Mouse (Mus musculus): ENCODE measurements around the gene Lasp1. TPM values are rescaled to one million over a fixed set of nuclear protein-coding genes. Genes with fewer than 3 reads are reported as not detected.

The Lasp1 gene
- polyA plus RNA-seq (2015; fragmentation: Nextera tagmentation; extraction: Ambion mirVana), result 34.4 and 47.2 TPM in 2 replicates

DNA sequence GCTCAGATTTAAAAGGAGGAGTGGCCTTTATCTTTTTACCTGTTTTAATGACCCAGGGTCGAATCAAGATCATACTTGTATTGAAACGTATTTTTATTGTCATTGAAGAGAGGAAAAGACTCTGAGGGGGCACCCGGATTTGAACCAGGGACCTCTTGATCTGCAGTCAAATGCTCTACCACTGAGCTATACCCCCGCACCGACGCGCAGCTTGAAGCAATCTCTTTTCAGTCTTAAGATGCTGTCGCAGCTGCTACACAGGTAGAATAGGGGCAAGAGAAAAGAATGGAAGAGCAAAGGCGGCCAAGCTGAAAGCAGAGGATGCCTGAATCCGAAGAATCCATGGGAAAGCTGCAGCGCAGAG, at the start of gene Lasp1:
Lasp1 (plus strand) TSS at position 219 of the 364 bp plus-strand sequence.

DNA sequence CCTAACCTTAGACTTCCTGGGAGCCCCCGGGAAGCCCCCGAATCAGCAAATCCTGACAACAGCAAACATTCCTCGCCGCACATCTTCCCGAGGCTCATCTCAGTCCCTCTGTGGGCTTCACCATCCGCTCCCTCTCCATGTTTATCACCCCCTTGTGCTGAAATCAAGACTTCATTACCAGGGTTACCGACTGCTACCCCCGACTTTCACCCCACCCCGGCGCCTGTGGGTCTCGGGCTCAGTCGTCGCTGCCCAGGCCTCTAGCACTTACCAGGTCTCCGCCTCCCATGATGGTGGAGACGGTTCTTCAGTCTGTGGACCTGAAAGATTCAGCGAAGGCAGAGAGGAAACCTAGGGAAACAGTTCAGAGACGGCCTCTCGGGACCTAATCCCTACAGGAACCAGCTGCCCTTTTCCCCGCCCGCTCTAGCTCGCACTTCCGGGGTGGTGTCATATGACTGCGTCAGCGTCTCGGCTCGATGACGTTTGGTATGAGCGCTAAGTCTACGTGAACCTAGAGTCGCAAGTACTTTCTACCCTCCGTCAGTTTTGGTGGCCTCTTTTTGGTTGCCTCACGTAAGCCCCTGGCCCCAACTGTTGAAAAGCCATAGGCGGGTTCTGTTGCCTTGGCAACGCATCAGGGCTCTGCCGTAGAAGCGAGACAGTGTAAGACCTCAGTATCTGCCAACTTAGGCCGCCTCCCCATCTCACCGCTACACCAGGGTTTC, 32.5 kb upstream of the Lasp1 start, which contains the start of gene Cwc25:
Cwc25 (minus strand) TSS at position 403 of the 728 bp plus-strand sequence.

DNA sequence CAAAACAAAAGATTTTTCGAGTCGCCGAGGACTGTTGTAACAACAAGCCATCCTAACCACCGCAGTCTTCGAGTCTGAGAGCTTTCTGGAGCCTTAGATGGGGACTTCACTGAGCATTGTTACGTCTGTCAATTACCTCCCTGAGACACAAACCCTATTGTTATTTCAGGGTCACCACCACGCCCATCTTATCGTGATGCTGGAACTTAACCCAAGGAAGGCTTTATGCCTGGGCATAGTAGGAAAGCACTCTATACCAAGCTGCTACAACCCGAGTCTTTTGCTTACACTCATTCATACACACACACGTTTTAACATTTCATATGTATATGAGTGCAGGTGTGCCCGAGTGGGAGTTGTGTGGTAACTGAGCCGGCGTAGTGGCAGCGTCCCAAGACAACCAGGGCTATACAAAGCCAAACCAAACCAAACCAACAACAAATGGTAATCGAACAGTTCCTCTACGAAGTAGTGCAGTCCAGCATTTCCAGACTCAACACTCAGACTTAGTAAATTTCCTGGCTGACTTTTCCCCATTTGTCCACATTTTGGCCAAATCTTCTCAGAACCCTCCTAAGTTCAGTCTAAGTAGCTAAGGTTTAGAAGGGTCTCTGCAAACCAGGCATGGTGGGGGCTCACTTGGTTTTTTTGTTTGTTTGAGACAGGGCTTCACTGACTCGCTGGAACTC, 22.8 kb upstream of the Lasp1 start, which contains the start of gene 1700001P01Rik:
1700001P01Rik (minus strand) TSS at position 111 of the 689 bp plus-strand sequence.

DNA sequence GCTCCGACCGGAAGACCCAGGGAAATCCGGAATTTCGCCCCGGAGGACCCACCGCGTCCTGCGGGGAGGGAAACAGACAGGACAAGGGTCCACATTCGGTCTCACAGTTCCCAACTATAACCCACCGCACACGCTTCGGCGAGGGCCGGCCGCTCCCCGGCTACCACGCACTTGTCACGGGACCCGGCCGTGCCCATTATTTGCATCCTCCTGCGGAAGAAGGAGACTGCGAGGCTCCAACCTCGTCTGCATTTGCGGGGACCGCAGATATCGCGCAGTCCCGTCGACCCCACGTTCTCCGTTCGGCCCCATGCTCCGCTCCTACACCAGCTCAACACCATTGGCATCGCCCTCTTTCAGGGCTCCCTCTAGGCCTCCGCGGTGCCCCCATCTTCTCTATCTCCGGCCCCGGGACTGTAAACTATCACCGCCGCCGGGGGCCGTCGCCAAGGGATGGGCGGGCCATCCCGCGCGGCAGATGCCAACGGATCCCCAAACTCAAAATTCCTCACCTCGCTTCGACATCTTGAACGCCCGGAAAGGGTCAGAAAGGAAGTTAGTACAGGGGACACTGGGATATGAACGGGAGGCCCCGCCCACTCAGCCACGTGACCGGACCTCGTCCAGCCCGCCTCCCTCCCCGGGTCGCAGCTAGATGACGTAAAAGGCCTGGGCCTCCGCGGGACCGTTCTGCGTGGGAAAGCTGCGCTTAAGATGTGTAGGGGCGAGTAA, 16.8 kb upstream of the Lasp1 start, which contains the start of gene Rpl23:
Rpl23 (minus strand) TSS at position 606 of the 732 bp plus-strand sequence.

DNA sequence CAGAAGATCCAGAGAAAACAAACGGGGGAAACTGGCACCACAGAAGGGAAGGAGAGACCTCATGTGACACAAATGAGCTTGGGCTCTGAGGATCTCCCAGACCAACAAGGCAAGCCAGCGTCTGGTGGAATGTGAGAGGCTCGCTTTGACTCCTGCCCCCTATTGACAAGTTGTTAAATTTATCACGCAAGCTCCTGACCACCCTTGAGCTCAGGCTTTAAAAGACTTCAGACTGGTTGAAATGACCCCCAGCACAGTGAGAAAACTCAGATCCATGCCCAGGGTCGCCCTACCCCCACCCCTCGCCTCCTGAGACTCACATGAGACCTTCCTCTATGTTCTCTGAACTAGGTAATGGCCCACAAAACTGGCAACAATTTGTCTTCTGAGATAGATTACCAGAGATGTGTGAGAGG, 41.7 kb downstream of the Lasp1 start, which contains the start of gene B230217C12Rik:
B230217C12Rik (plus strand) TSS at position 242 of the 416 bp plus-strand sequence.

DNA sequence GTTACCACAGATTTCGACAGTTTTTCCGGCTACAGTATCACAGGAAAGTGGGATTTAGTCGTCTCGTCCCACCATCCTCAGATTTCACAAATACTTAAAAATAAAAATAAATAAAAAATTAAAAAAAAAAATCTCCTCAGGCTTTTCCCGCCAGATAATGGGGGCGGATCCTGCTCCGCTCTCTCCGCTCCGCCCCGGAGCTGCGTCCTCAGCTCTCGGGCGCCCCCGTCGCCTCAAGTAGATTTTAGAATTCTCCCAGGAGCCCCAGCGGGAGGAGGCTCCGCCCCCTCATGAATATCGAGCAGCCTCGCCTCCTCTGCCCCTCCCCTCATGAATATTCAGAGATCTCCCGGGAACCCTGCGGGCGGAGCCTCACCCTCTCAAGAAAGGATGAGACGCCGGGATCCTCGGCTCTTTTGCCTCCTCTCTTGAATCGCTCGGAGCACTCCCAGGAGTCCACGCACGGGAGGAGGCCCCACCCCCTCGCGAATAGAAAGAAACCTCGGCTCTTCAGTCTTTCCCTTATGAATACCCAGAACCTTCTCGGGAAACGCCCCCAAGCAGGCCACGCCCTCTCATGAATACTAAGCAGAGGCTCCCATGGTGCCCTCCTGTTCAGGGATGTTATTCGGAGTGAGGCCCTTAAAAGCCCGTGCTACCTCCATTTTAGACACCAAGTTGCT, 85.3 kb downstream of the Lasp1 start, which contains the start of gene Fbxo47:
Fbxo47 (minus strand) TSS at position 237 of the 683 bp plus-strand sequence.

Other genes starting within 250 kb of the Lasp1 start
- gene Srcin1, start 222.8 kb upstream of the Lasp1 start, polyA plus RNA-seq (2015; fragmentation: Nextera tagmentation; extraction: Ambion mirVana), result 0.05 and 0.06 TPM in 2 replicates
- gene Epop, start 169.3 kb upstream of the Lasp1 start, polyA plus RNA-seq (2015; fragmentation: Nextera tagmentation; extraction: Ambion mirVana), result 0.35 and 0.96 TPM in 2 replicates
- 0.85 and 1.2 TPM in 2 replicates for gene Mllt6, start 135.6 kb upstream of the Lasp1 start, polyA plus RNA-seq (2015; fragmentation: Nextera tagmentation; extraction: Ambion mirVana)
- 7.7 and 10.7 TPM in 2 replicates for gene Cisd3, start 113.2 kb upstream of the Lasp1 start, polyA plus RNA-seq (2015; fragmentation: Nextera tagmentation; extraction: Ambion mirVana)
- gene Pcgf2, start 98.5 kb upstream of the Lasp1 start, polyA plus RNA-seq (2015; fragmentation: Nextera tagmentation; extraction: Ambion mirVana), result 3.3 and 4.8 TPM in 2 replicates
- gene Psmb3, start 95.6 kb upstream of the Lasp1 start, polyA plus RNA-seq (2015; fragmentation: Nextera tagmentation; extraction: Ambion mirVana), result 399 and 419 TPM in 2 replicates
- gene Pip4k2b, start 54.3 kb upstream of the Lasp1 start, polyA plus RNA-seq (2015; fragmentation: Nextera tagmentation; extraction: Ambion mirVana), result 1.4 and 1.9 TPM in 2 replicates
- 10.5 and 11.9 TPM in 2 replicates for gene Cwc25, start 32.4 kb upstream of the Lasp1 start, polyA plus RNA-seq (2015; fragmentation: Nextera tagmentation; extraction: Ambion mirVana)
- 0.35 TPM in 1 of 2 replicates, not detected in the other for gene 1700001P01Rik, start 23.1 kb upstream of the Lasp1 start, polyA plus RNA-seq (2015; fragmentation: Nextera tagmentation; extraction: Ambion mirVana)
- 699 and 705 TPM in 2 replicates for gene Rpl23, start 16.6 kb upstream of the Lasp1 start, polyA plus RNA-seq (2015; fragmentation: Nextera tagmentation; extraction: Ambion mirVana)
- 0.64 and 0.91 TPM in 2 replicates for gene B230217C12Rik, start 41.8 kb downstream of the Lasp1 start, polyA plus RNA-seq (2015; fragmentation: Nextera tagmentation; extraction: Ambion mirVana)
- 0.22 and 0.28 TPM in 2 replicates for gene Fbxo47, start 85.2 kb downstream of the Lasp1 start, polyA plus RNA-seq (2015; fragmentation: Nextera tagmentation; extraction: Ambion mirVana)
- 4.1 and 4.9 TPM in 2 replicates for gene Plxdc1, start 187.4 kb downstream of the Lasp1 start, polyA plus RNA-seq (2015; fragmentation: Nextera tagmentation; extraction: Ambion mirVana)
- 15.5 and 16.6 TPM in 2 replicates for gene Arl5c, start 197.2 kb downstream of the Lasp1 start, polyA plus RNA-seq (2015; fragmentation: Nextera tagmentation; extraction: Ambion mirVana)
- 0.91 and 1.9 TPM in 2 replicates for gene Cacnb1, start 224.0 kb downstream of the Lasp1 start, polyA plus RNA-seq (2015; fragmentation: Nextera tagmentation; extraction: Ambion mirVana)
- 919 and 932 TPM in 2 replicates for gene Rpl19, start 227.7 kb downstream of the Lasp1 start, polyA plus RNA-seq (2015; fragmentation: Nextera tagmentation; extraction: Ambion mirVana)

All from spleen, postnatal 0 days (tissue).